Mouse (Mus musculus): ENCODE measurements at regions not wholly inside any gene's neighbourhood (a gene's known extent, or its start where the extent isn't known, plus 50 kb on each side); places are given as distances from the start of the nearest gene placed in this dataset.
"Not testable (repeated sequence)": the region's sequence is repeated elsewhere in the genome, so short reads cannot be mapped to it uniquely, and the experiment has no call there.

GRCm38 (mm10) chr13:97486490-97486889, 245.6 kb downstream of the Enc1 start:
- no peak for DNase-seq (ENCODE audit: low spot score)

- no peak for DNase-seq (ENCODE audit: low spot score)
These were observed 245.0 kb downstream of the Enc1 start for GRCm38 (mm10) chr13:97485886-97486285.

- no peak for DNase-seq (ENCODE audit: low spot score)
These were observed 244.1 kb downstream of the Enc1 start for GRCm38 (mm10) chr13:97484808-97485545.

GRCm38 (mm10) chr13:97483681-97484080, 242.8 kb downstream of the Enc1 start:
- DNase-seq (ENCODE audit: low spot score), result no peak

GRCm38 (mm10) chr13:97482439-97482946, 241.6 kb downstream of the Enc1 start:
- DNase-seq (ENCODE audit: low spot score), result no peak

GRCm38 (mm10) chr13:97481259-97481658, 240.4 kb downstream of the Enc1 start:
- DNase-seq (ENCODE audit: low spot score), result no peak

- DNase-seq (ENCODE audit: low spot score), result no peak
These were observed 238.2 kb downstream of the Enc1 start for GRCm38 (mm10) chr13:97479066-97479586.

- no peak for DNase-seq (ENCODE audit: low spot score)
These were observed 233.1 kb downstream of the Enc1 start for GRCm38 (mm10) chr13:97473971-97474365.

GRCm38 (mm10) chr13:97473256-97473970, 232.5 kb downstream of the Enc1 start:
- DNase-seq (ENCODE audit: low spot score), result no peak

- DNase-seq (ENCODE audit: low spot score), result no peak
These were observed 229.1 kb downstream of the Enc1 start for GRCm38 (mm10) chr13:97469999-97470398.

- no peak for DNase-seq (ENCODE audit: low spot score)
These were observed 228.1 kb downstream of the Enc1 start for GRCm38 (mm10) chr13:97468874-97469593.

GRCm38 (mm10) chr13:97466585-97466984, 225.7 kb downstream of the Enc1 start:
- not testable (repeated sequence) for DNase-seq (ENCODE audit: low spot score)

- no peak for DNase-seq (ENCODE audit: low spot score)
These were observed 222.9 kb downstream of the Enc1 start for GRCm38 (mm10) chr13:97463798-97464197.

- DNase-seq (ENCODE audit: low spot score), result no peak
These were observed 222.0 kb downstream of the Enc1 start for GRCm38 (mm10) chr13:97462884-97463235.

GRCm38 (mm10) chr13:97462110-97462883, 221.4 kb downstream of the Enc1 start:
- no peak for DNase-seq (ENCODE audit: low spot score)

GRCm38 (mm10) chr13:97461207-97461606, 220.3 kb downstream of the Enc1 start:
- no peak for DNase-seq (ENCODE audit: low spot score)

GRCm38 (mm10) chr13:97459106-97459505, 218.2 kb downstream of the Enc1 start:
- no peak for DNase-seq (ENCODE audit: low spot score)

- DNase-seq (ENCODE audit: low spot score), result no peak
These were observed 215.1 kb downstream of the Enc1 start for GRCm38 (mm10) chr13:97455961-97456360.

- no peak for DNase-seq (ENCODE audit: low spot score)
These were observed 213.8 kb downstream of the Enc1 start for GRCm38 (mm10) chr13:97454715-97455114.

- no peak for DNase-seq (ENCODE audit: low spot score)
These were observed 212.6 kb downstream of the Enc1 start for GRCm38 (mm10) chr13:97453469-97453868.

GRCm38 (mm10) chr13:97453090-97453430, 212.2 kb downstream of the Enc1 start:
- no peak for DNase-seq (ENCODE audit: low spot score)

Measured in ovary, postnatal 10 days (tissue).